Mouse (Mus musculus) granulocyte monocyte progenitor cell, adult 5-6 weeks (primary cell): ENCODE data around the gene Raet1e. TPM values are rescaled to one million over a fixed set of nuclear protein-coding genes. Genes with fewer than 3 reads are reported as not detected.
A peak's percentile ranks its signal among the peaks of the same experiment; 100 is the strongest.
"Not testable (repeated sequence)": the region's sequence is repeated elsewhere in the genome, so short reads cannot be mapped to it uniquely, and the experiment has no call there.

Source experiments
- ATAC-seq: replicated peaks from 2 replicates; pipeline ENCODE4 v1.8.0; 2016; ENCODE audit warnings: mild to moderate bottlenecking, moderate TSS enrichment, inconsistent platforms; ENCODE audit not compliant: poor library complexity, severe bottlenecking
- total RNA-seq, 2 experiments: library from RNA; stranded (forward) in 1 of 2; stranded (reverse) in 1 of 2; fragments of 200-712, 200-1000 nt in 1 of 2; fragments of >200 nt in 1 of 2; fragmentation: Nextera tagmentation in 1 of 2; gene quantifications; 2 replicates each; pipeline ENCODE4 v1.2.3; 2014 to 2017

The Raet1e gene
- total RNA-seq, 2 experiments from 2014 or later = 0.97 to 1.5 TPM

- ATAC-seq = not testable (repeated sequence)
Observed at GRCm38 (mm10) chr10:22270879-22271786, 112.8 kb downstream of the Raet1e start.

GRCm38 (mm10) chr10:22272914-22273683 is 114.7 kb downstream of the Raet1e start:
- ATAC-seq = peak; percentile 79

- peak; percentile 24; the same call in 1 of the 2 replicates for ATAC-seq
Observed at GRCm38 (mm10) chr10:22273684-22274305, 115.4 kb downstream of the Raet1e start.

GRCm38 (mm10) chr10:22274445-22275057 is 116.2 kb downstream of the Raet1e start:
- no peak for ATAC-seq

GRCm38 (mm10) chr10:22278468-22278867 is 120.1 kb downstream of the Raet1e start:
- peak; percentile 68 for ATAC-seq

GRCm38 (mm10) chr10:22282816-22283215 is 124.4 kb downstream of the Raet1e start:
- peak; percentile 95 for ATAC-seq

GRCm38 (mm10) chr10:22295676-22296075 is 137.3 kb downstream of the Raet1e start:
- ATAC-seq = no peak

GRCm38 (mm10) chr10:22297033-22297762 is 138.8 kb downstream of the Raet1e start:
- ATAC-seq = no peak

- no peak for ATAC-seq
Observed at GRCm38 (mm10) chr10:22297766-22298461, 139.5 kb downstream of the Raet1e start.

GRCm38 (mm10) chr10:22299324-22299723 is 141.0 kb downstream of the Raet1e start:
- ATAC-seq = peak; percentile 55

- ATAC-seq = peak; percentile 61
Observed at GRCm38 (mm10) chr10:22301641-22302040, 143.3 kb downstream of the Raet1e start.

GRCm38 (mm10) chr10:22302344-22303057 is 144.1 kb downstream of the Raet1e start:
- ATAC-seq = peak; percentile 64

- no peak for ATAC-seq
Observed at GRCm38 (mm10) chr10:22303736-22304135, 145.4 kb downstream of the Raet1e start.

GRCm38 (mm10) chr10:22305801-22306200 is 147.4 kb downstream of the Raet1e start:
- ATAC-seq = no peak

- peak; percentile 86 for ATAC-seq
Observed at GRCm38 (mm10) chr10:22306452-22306851, 148.1 kb downstream of the Raet1e start.

GRCm38 (mm10) chr10:22308221-22308620 is 149.9 kb downstream of the Raet1e start:
- ATAC-seq = 0 out of 2 replicates have a peak, but pooled peaks have one; percentile 14

- ATAC-seq = no peak
Observed at GRCm38 (mm10) chr10:22322858-22323257, 164.5 kb downstream of the Raet1e start.

- peak; percentile 9; the same call in 1 of the 2 replicates for ATAC-seq
Observed at GRCm38 (mm10) chr10:22345721-22346120, 187.4 kb downstream of the Raet1e start.
